Mouse (Mus musculus) hindbrain, embryonic 14.5 days (tissue): ENCODE data around the gene Magi2. TPM values are rescaled to one million over a fixed set of nuclear protein-coding genes. Genes with fewer than 3 reads are reported as not detected.
A peak's percentile ranks its signal among the peaks of the same experiment; 100 is the strongest.

Experiments
- ATAC-seq: fragments of 200-750 bp; cut with Nextera tagmentation; 2 replicates; pipeline ENCODE4 v1.8.0; 2017; ENCODE audit warnings: moderate number of reproducible peaks, mild to moderate bottlenecking, moderate TSS enrichment, moderate library complexity; ENCODE audit not compliant: low FRiP score
- DNase-seq: peaks from one replicate; pipeline ENCODE4 v3.0.0-alpha.2; 2015; ENCODE audit warnings: low spot score
- H3K27ac ChIP-seq: fragments of 300-500 bp; sonication (generic); 2 replicates; pipeline ENCODE4 v1.5.1; 2014; ENCODE audit warnings: mild to moderate bottlenecking, moderate library complexity
- H3K27me3 ChIP-seq: fragments of 300-500 bp; sonication (generic); 2 replicates; pipeline ENCODE4 v1.6.1; 2014; ENCODE audit warnings: mild to moderate bottlenecking, low read length, mixed read lengths; ENCODE audit not compliant: control insufficient read depth, insufficient read depth
- H3K36me3 ChIP-seq: fragments of 300-500 bp; sonication (generic); replicated peaks from 2 replicates; pipeline ENCODE4 v1.6.1; 2014; ENCODE audit not compliant: control insufficient read depth, insufficient read depth
- H3K4me1 ChIP-seq: fragments of 300-500 bp; sonication (generic); replicated peaks from 2 replicates; pipeline ENCODE4 v1.6.1; 2014; ENCODE audit warnings: antibody characterized with exemption, low read length, mixed read lengths; ENCODE audit not compliant: control insufficient read depth, insufficient read depth
- H3K4me2 ChIP-seq: fragments of 300-500 bp; sonication (generic); replicated peaks from 2 replicates; pipeline ENCODE4 v1.6.1; 2014; ENCODE audit warnings: mild to moderate bottlenecking, moderate library complexity
- H3K4me3 ChIP-seq: fragments of 300-500 bp; sonication (generic); replicated peaks from 2 replicates; pipeline ENCODE4 v1.5.1; 2014; ENCODE audit warnings: mild to moderate bottlenecking, low read length
- H3K9ac ChIP-seq: fragments of 300-500 bp; sonication (generic); 2 replicates; pipeline ENCODE4 v1.6.1; 2014
- H3K9me3 ChIP-seq: fragments of 300-500 bp; sonication (generic); 2 replicates; pipeline ENCODE4 v1.6.1; 2016; ENCODE audit warnings: low read length; ENCODE audit not compliant: control insufficient read depth
- WGBS: fragments of 180-500 bp; shearing (Covaris S2); extraction: QIAGEN DNeasy Blood & Tissue Kit; methylation state at CpG from one replicate; pipeline ENCODE4 v1.1.7; 2014; 5-methylcytosine and 5-hydroxymethylcytosine counted together
- polyA plus RNA-seq: library from polyadenylated mRNA; unstranded; fragments of >200 nt; fragmentation: Nextera tagmentation; extraction: Ambion mirVana; gene quantifications from 2 replicates; pipeline ENCODE4 v1.2.1, GENCODE M21; 2014

Gene Magi2
- polyA plus RNA-seq, 1 experiment from 2014 or later: 25.6 TPM

DNA sequence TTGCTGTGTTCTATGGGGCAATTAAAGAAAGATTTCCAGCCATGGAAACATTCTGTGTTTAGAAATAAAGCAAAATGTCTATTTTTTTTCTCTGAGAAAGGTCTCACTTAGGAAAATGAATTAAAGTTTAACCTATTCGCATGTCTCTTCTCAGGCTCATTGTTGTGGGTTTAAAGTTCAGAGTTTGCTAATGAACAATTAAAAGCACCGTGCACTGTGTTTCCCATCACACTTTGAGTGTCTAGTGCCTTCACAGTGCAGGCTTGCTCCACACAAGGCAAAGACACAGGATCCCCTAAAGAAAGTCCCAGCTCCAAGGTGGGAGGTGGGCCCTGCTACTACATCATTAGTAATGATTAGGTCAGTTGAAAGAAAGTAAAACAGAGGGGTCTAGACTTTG is 602.5 kb downstream of the Magi2 start:
- H3K4me1 ChIP-seq: no peaks in the 10 kb centered on the region
- 83% methylated on average over 2 of the region's 2 CpGs for WGBS
- no peak overlapping the region for H3K9ac ChIP-seq
- no peaks in the 10 kb centered on the region for H3K27me3 ChIP-seq
- no peaks in the 10 kb centered on the region for H3K36me3 ChIP-seq
- no peak for DNase-seq
- no peak for ATAC-seq
- no peak overlapping the region for H3K4me2 ChIP-seq
- H3K9me3 ChIP-seq: no peaks in the 10 kb centered on the region
- no peak overlapping the region for H3K27ac ChIP-seq
- no peak overlapping the region for H3K4me3 ChIP-seq

- Histone ChIP-seq H3K36me3 (no peaks in the 10 kb centered on the region), H3K4me2 (no peak overlapping the region), H3K9ac (no peak overlapping the region), H3K4me1 (no peaks in the 10 kb centered on the region), H3K27me3 (no peaks in the 10 kb centered on the region), H3K27ac (no peak overlapping the region), H3K4me3 (no peak overlapping the region), H3K9me3 (no peaks in the 10 kb centered on the region)
- WGBS: 89% methylated on average over 2 of the region's 2 CpGs
- no peak for DNase-seq
- ATAC-seq: no peak
Observed at GRCm38 (mm10) chr5:19862854-19863253, 636.0 kb downstream of the Magi2 start.

- no peaks in the 10 kb centered on the region for H3K36me3 ChIP-seq
- DNase-seq (no peak), ATAC-seq (no peak)
- H3K4me2 ChIP-seq: no peak overlapping the region
- no peak overlapping the region for H3K9ac ChIP-seq
- H3K27me3 ChIP-seq: no peaks in the 10 kb centered on the region
- H3K4me3 ChIP-seq: no peak overlapping the region
- no peak overlapping the region for H3K27ac ChIP-seq
- H3K4me1 ChIP-seq: no peaks in the 10 kb centered on the region
- no peaks in the 10 kb centered on the region for H3K9me3 ChIP-seq
- 92% methylated on average over 4 of the region's 4 CpGs for WGBS
Observed at GRCm38 (mm10) chr5:19870406-19870805, 643.6 kb downstream of the Magi2 start.

GRCm38 (mm10) chr5:19891693-19892092 is 664.9 kb downstream of the Magi2 start:
- H3K27me3 ChIP-seq: no peaks in the 10 kb centered on the region
- H3K9me3 ChIP-seq: no peaks in the 10 kb centered on the region
- WGBS: 77% methylated on average over 3 of the region's 3 CpGs
- H3K4me3 ChIP-seq: no peak overlapping the region
- H3K27ac ChIP-seq: no peak overlapping the region
- no peaks in the 10 kb centered on the region for H3K36me3 ChIP-seq
- H3K4me2 ChIP-seq: no peak overlapping the region
- H3K4me1 ChIP-seq: no peaks in the 10 kb centered on the region
- ATAC-seq: no peak
- no peak for DNase-seq
- H3K9ac ChIP-seq: no peak overlapping the region

- DNase-seq (no peak), ATAC-seq (no peak)
- no peaks in the 10 kb centered on the region for H3K36me3 ChIP-seq
- no peaks in the 10 kb centered on the region for H3K9me3 ChIP-seq
- no peak overlapping the region for H3K9ac ChIP-seq
- 85% methylated on average over 6 of the region's 6 CpGs for WGBS
- no peaks in the 10 kb centered on the region for H3K27me3 ChIP-seq
- no peak overlapping the region for H3K4me3 ChIP-seq
- H3K4me1 ChIP-seq: no peaks in the 10 kb centered on the region
- no peak overlapping the region for H3K4me2 ChIP-seq
- H3K27ac ChIP-seq: no peak overlapping the region
Observed at GRCm38 (mm10) chr5:19895893-19896292, 669.1 kb downstream of the Magi2 start.

GRCm38 (mm10) chr5:19901625-19902024 is 674.8 kb downstream of the Magi2 start:
- Histone ChIP-seq H3K36me3 (no peaks in the 10 kb centered on the region), H3K9ac (no peak overlapping the region), H3K4me1 (no peaks in the 10 kb centered on the region), H3K4me3 (no peak overlapping the region), H3K9me3 (no peaks in the 10 kb centered on the region), H3K27me3 (no peaks in the 10 kb centered on the region), H3K4me2 (no peak overlapping the region), H3K27ac (no peak overlapping the region)
- 83% methylated on average over 8 of the region's 8 CpGs for WGBS
- no peak for DNase-seq
- no peak for ATAC-seq

DNA sequence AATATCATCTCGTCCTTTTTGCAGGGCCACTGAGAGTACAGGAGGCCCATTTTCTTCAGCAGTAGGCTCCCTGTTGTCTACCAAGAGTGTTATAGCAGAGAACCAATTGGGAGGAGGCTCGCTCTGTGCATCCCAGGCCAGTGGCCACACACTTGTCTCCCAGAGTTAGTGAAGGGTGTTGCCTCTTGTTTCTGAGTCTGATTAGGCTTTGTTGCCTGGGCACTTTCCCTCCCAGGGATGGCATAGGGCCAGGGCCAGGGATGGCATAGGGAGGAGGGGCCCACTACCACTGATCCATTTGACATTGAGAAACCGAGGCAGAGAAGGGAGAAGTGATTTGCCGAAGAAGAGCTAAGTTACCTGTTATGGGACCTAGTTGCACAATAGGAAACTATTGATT is 679.8 kb downstream of the Magi2 start:
- no peak overlapping the region for H3K4me2 ChIP-seq
- H3K4me3 ChIP-seq: no peak overlapping the region
- no peak overlapping the region for H3K9ac ChIP-seq
- ATAC-seq (no peak), DNase-seq (no peak)
- no peaks in the 10 kb centered on the region for H3K27me3 ChIP-seq
- no peak overlapping the region for H3K27ac ChIP-seq
- 70% methylated on average over 4 of the region's 4 CpGs for WGBS
- peaks cover 12% of the 10 kb centered on the region; the same call in 1 of the 2 replicates for H3K4me1 ChIP-seq
- no peaks in the 10 kb centered on the region for H3K9me3 ChIP-seq
- no peaks in the 10 kb centered on the region for H3K36me3 ChIP-seq

DNA sequence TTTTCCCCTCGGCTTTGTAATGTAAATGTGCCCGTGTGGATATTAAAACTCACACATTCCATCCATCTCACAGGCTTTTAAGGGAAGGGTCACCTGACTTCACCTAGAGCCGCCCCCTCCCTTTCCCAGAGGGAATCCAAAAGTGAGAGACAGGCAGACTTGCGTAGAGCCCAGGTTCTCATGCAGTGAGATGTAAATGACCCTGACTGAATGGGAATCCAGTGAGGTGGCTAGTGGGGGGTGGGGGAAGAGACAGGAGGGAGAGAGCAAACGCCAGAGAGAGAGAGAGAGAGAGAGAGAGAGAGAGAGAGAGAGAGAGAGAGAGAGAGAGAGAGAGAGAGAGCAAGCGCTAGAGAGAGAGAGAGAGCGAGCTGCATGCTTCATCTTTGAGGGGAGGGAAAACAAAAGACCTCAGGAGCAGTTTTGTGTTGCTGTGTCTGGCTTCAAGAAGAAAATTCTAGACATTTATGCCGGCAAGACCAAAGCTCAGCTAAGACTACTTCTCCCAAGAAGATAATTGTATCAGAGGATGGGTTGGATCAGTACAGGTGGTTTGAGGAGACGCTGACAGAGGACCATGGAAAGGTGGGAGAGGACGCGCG is 680.6 kb downstream of the Magi2 start:
- no peaks in the 10 kb centered on the region for H3K36me3 ChIP-seq
- peak overlapping the region; percentile 86 for H3K9ac ChIP-seq
- DNase-seq: peak; percentile 62
- H3K9me3 ChIP-seq: no peaks in the 10 kb centered on the region
- H3K4me3 ChIP-seq: peak overlapping the region; percentile 72
- WGBS: 1% methylated on average over 12 of the region's 12 CpGs
- peak overlapping the region; percentile 60 for H3K4me2 ChIP-seq
- peaks cover 12% of the 10 kb centered on the region; the same call in 1 of the 2 replicates for H3K4me1 ChIP-seq
- no peaks in the 10 kb centered on the region for H3K27me3 ChIP-seq
- ATAC-seq: peak; percentile 67
- peak overlapping the region; percentile 85 for H3K27ac ChIP-seq

DNA sequence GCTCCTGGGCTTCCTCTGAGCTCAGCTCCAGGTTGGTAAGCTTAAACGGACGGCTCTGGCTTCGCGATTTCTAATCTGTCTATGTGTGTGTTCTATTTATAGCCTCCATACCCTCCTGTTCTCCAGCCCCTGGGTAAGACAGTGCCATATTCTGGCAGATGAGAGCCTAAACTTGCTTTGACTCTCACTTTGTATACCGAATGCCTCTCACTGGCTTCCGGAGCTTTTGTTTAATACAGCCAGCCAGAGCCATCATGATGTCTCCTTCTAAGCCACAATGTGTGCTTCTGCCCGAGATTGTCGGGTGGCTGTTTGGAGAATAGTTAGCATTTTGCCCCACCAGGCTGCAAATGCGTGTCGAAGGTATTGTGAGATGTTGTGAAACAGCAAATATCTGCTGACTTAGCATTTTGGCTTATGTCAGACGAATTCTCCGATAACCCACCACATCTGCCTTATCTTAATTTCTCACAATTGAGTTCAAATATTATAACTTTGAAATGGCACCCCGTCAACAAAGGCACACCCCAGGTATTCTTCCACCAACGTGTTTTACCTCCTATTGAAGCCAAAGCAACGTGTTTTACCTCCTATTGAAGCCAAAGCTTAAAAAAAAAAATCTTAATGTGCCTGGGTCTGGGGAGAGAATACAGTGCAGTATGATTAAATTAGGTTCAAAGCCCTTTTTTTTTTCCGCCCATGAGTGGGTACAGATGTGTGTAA is 681.3 kb downstream of the Magi2 start:
- Histone ChIP-seq H3K4me1 (peaks cover 12% of the 10 kb centered on the region; the same call in 1 of the 2 replicates), H3K4me3 (peak overlapping the region; percentile 72), H3K9me3 (no peaks in the 10 kb centered on the region), H3K9ac (peak overlapping the region; percentile 86), H3K4me2 (peak overlapping the region; percentile 60), H3K36me3 (no peaks in the 10 kb centered on the region), H3K27me3 (no peaks in the 10 kb centered on the region), H3K27ac (peak overlapping the region; percentile 85)
- 4% methylated on average over 16 of the region's 16 CpGs for WGBS
- peak; percentile 74 for ATAC-seq
- DNase-seq: peak; percentile 55
